Mouse (Mus musculus) layer of hippocampus, postnatal 36 days (tissue): ENCODE measurements at regions not wholly inside any gene's neighbourhood (a gene's known extent, or its start where the extent isn't known, plus 50 kb on each side); places are given as distances from the start of the nearest gene placed in this dataset.

ENCODE experiments used
- DNase-seq, 2 experiments: peaks; one replicate each; pipeline ENCODE4 v3.0.0; 2022

- DNase-seq, result no peak
Measured at GRCm38 (mm10) chr16:86516144-86516543, 614.5 kb upstream of the Adamts5 start.

DNA sequence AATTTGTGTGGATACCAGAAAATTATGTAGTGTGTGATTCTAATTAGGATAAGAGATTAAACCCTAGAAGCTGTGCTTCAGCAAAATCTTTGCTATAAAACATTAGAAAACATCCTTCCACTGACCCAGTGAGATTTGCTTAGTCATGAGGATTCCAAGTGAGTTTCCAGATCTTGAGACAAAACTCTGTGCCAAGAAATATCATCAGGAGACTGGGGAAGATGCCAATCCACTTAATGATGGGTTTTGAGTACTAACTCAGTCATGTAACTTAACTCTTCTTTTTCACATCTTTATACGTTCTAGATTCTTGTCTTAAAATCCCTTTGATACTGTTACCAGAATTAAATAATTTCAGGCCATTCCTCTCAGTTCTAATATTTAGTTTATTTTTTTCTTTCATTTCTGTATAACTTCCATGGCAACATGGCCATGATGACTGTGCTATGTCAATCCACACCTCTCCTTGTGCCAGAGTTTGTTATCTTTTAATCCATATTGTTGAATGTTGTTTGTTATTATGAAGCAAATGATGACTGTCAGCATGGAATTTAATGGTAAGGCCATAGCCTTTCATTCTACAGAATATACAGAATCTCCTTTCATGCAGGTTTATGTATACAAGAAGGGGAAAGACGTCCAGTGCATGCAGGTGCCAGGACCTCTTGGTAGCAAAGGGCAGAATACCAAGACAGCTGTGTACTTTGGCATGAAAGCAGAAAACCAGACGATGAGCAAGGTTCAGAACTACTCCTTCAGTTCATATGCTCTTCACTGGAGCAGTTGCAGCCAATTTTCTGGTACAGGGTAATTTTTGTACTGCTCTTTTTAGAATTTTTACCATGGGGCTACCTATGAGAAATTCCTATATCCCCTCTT is 599.7 kb upstream of the Adamts5 start:
- DNase-seq, result no peak

DNA sequence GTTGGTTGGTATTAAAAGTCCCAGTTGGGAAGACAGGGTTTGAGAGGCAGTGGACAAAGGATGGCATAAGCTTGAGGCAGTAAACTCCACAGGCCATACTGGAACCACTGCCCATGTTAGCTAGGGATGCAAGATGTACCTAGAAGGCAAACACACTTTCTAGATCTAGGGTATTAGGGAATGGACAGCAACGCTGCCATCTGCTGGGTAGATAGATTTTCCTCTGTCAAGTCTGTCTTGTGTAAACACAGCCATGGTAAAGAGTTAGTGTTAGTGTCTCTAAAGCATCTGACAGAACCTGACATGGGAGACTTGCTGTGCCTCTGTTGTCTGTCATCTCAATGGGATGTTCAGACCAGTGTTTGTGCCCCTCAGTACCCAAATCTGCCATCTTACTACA is 573.5 kb upstream of the Adamts5 start:
- no peak for DNase-seq

- peak in 1 of 2 experiments; percentile 7 for DNase-seq
Measured at GRCm38 (mm10) chr16:86473059-86473740, 571.6 kb upstream of the Adamts5 start.

DNA sequence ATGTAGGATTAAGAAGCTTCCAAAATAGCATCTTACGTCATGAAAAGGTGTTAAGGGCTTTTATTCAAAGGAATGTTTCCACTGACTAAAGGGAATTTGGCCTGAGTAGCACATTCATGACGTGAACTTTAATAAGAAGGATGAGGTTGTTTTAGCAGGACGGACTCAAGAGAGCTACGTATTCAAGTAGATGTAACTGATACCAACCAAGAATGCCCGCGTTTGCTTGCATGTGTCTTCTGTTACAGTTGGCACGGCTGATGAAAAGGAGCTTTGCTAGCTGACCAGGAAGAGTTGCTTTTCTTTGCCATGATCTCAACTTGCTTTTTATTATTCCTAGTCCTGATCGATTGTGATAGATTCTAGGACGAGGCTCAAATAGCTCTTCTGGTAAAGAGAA is 559.4 kb upstream of the Adamts5 start:
- DNase-seq, result no peak

- DNase-seq, result no peak
Measured at GRCm38 (mm10) chr16:86456649-86457048, 555.0 kb upstream of the Adamts5 start.

DNA sequence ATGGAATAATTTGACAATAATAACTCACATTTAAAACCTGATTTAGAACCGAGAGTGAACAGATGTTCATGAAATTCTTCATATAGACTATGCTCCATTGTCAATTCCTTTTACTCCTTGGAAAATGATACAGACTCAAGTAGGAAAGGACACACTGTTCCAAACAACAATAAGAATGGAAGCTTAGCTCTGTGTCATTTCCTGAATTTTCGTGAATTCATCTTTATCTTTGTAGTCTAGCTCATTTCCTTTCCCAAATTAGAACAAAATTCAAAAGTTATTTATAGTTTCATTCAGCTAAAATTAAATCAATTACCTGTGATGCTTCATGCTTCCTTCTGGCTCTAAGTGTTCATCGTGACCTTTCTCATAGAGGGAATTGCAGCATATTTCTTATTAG is 553.2 kb upstream of the Adamts5 start:
- DNase-seq, result no peak

DNA sequence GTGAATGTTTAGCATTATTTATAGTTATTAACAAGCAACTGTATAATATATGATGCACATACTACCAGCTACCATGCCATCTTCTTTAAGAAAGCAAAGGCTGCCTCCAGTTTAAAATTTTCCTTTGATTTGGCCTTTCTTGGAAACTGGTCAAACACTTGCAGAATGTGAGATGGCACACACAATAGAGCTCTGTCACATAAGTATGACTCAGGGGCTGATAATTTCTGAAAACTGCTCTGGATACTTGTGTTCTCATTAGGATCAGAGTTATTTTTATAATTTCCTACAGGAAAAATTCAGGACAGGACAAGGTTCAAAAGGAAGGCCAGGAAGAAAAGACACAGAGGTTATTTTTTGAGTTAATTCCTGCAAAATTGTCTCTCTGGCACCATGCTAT is 552.4 kb upstream of the Adamts5 start:
- no peak for DNase-seq

GRCm38 (mm10) chr16:86448478-86449160 is 547.0 kb upstream of the Adamts5 start:
- no peak for DNase-seq

DNA sequence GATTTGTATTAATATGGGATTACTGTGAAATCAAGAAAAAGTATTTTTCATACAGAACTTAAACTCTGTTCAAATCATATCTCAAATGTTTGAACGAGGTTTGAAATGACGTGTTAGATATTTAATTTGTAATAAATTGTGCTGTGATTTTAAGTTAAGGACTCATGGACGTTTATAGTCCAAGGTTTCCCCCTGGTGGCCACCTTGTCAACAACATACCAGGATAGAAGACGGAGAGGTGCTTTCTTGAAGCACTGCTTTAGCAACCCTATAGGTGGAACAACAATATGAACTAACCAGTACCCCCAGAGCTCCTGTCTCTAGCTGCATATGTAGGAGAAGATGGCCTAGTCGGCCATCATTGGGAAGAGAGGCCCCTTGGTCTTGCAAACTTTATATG is 517.8 kb upstream of the Adamts5 start:
- DNase-seq, result peak; percentile 35 to 44

DNA sequence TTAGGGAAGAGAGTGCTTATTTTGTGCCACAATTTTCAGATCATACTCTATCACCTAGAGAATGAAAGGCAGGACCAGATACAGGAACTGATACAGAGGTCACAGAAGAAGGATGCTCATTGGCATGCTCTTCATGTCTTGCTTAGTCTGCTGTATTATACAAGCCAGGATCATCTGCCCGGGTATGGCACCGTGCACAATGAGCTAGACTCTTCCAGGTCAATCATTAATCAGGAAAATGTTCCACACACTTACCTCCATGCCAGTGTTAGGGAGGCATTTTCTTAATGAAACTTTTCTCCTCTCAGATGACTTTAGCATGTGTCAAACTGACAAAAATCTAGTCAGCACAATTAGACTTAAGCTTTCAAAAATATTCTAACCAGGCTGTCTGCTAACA is 502.7 kb upstream of the Adamts5 start:
- no peak for DNase-seq

DNA sequence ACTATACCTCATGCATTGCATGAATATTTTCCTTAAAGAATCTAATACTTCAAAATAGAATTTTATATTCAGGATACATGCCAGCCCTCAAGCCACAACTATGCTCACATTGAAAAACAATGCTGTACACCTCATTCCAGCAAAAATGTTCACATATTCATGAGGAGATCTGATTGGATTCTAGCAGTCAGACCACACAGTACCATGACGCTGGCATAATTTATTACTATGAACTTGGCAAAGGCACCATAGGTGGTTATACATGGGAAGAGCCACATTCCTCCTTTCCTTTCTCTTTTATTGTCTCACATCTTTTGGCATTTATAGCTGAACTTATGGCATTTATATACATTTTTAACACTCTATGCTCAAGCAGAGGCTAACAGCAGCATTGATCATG is 499.8 kb upstream of the Adamts5 start:
- DNase-seq, result no peak

DNA sequence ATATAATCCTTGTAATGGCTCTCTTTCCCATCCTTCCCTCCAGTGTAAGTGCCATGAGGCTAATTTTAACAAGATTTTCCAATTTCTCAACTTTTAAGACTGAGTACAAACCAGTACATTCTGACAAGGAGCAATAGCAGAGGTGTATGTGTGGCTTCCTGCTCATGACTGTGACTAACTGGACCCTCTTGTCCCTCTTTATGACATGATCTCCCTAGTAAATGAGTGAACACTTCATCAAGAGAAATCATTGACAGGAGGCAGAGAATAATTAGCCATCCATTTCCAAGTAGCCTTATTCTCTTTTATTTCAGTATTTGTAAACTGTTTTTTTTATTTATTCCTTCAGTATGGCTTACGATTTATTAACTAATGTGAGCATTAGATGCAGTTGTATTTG is 497.7 kb upstream of the Adamts5 start:
- DNase-seq, result no peak

GRCm38 (mm10) chr16:86397521-86397920 is 495.9 kb upstream of the Adamts5 start:
- no peak for DNase-seq

DNA sequence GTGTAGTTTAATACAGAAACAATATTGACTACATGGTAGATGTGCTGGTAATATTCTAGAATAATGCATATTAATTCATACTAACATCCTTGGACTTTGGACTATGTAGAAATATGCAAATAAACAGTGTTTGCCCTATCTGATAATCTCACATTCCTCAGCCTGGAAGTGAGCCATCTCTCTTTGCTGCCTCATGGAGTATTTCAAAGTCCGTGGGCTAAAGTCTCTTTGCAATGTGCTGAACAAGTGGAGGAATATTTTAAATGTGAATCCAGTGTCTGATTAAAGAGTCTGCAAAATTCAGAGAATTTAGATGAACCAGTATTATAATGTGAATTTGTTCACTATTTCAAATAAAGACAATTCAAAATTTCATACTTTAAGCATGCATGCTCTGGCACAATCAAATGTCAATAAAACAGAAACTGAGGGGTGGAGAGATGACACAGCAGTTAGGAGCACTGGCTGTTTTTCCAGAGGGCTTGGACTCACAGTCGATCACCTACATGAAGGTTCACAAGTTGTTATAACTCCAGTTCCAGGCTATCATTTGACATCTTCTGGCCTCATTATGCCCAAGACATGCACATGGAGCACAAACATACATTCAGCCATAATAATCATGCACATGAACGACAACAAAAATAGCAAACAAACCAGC is 487.6 kb upstream of the Adamts5 start:
- DNase-seq, result no peak

GRCm38 (mm10) chr16:86388128-86388527 is 486.5 kb upstream of the Adamts5 start:
- DNase-seq, result no peak

DNA sequence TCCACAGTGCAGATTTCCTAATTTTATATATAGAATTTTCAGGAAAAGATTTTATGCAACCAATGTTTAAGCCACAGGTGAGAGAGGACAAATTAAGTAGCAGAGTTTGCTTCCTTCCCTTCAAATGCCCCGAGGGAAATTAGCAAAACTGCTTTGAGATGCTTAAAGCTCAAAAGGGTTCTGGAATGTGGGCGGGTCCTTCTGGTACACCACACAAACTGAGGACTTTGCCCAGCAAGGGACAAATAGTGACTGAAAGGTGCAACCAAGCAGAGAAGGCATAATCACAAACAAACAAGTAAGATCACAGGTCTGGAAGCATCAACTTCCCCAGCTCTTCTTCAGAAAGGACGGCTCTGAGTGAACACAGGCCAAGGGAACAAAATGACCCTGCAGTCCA is 476.4 kb upstream of the Adamts5 start:
- no peak for DNase-seq

- no peak for DNase-seq
Measured at GRCm38 (mm10) chr16:86371652-86372051, 470.0 kb upstream of the Adamts5 start.

DNA sequence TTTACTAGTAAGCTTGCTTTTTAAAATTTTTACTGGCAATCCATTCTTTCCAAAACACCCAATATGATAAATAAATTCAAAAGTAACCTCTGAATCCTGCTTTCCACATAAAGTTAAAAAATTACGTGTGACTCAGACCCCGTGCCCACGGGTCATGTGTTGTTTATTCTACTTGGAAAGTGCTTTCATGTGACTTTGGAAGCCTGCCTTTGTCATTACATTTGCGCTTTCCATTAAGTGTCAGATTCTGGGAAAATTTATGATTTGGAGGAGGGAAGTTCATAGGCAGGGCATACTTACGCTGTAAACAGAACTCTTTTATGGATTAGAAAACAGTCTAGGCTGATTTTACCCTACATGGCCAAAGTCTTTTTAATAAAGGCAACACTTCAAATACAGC is 466.8 kb upstream of the Adamts5 start:
- no peak for DNase-seq

GRCm38 (mm10) chr16:86366197-86366596 is 464.6 kb upstream of the Adamts5 start:
- no peak for DNase-seq

DNA sequence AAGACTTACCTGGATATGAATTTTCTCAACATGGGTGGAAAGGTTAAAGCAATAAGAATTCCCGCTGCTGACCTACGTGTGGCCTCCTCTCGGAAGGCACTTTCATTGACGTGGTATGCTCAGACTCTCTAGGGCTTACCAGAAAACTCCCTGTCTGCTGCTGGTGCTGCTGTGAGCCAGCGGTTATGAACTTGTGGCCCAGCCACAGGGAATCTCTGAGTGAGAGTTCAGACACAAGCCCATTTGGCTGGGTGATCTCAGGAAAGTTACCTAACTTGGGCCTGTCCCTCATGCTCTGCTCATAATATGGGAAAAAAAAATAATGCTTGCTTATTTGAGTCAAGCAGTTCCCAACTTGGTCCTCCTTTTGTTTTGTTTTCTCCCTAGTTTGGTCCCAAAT is 459.5 kb upstream of the Adamts5 start:
- no peak for DNase-seq

DNA sequence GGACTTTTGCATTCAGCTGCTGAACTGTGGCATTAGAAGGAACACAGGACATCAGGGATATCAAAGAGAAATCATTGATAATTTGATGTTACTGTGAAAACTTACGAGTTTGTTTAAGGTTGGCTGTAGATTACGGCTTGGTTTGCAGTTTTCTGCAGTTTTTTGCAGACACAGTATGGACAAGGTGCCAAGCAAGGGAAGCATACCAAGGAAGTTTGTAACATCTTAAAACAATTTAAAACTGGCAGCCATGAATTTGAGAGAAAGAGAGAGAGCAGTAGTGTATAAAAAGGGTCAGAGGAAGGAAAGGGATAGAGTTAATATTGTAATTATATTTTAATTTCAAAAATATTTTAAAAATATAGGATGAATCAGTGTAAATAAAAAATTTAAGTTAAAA is 453.4 kb upstream of the Adamts5 start:
- DNase-seq, result no peak

- DNase-seq, result no peak
Measured at GRCm38 (mm10) chr16:86347753-86348152, 446.1 kb upstream of the Adamts5 start.
